Mouse (Mus musculus) cortical plate, adult 2 months (tissue): ENCODE measurements around the gene Cnot2.

ENCODE experiments used
- CTCF ChIP-seq: fragments of 200-500 bp; IDR thresholded peaks from 2 replicates; pipeline ENCODE4 v1.5.1; 2011; ENCODE audit warnings: mild to moderate bottlenecking, control low read depth, low read length; ENCODE audit not compliant: insufficient read depth; ENCODE audit errors: extremely low read depth
- POLR2A ChIP-seq: fragments of 200-500 bp; IDR thresholded peaks from 2 replicates; pipeline ENCODE4 v1.6.1; 2011; ENCODE audit warnings: mild to moderate bottlenecking, low read length, control low read depth; ENCODE audit not compliant: insufficient read depth; ENCODE audit errors: extremely low read depth

DNA sequence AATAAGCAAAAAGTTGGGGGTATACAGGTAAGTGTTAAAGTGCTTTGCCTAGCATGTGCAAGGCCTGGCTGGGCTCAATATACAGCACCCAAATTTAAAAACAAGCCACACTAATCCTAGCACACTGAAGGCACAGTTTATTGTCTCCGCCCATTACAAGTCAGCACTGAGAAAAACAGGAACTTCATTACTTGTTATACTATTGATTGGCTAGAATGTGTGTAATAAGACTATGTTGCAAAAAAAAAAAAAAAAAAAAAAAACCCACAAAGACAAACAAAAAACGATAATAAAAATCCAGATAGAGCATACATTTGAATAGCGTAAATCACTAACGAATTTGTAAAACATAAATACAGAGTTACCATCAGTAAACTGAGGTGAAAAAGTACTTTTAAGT, 66.2 kb downstream of the Cnot2 start:
- TF ChIP-seq CTCF, result no peak
- no peak for TF ChIP-seq POLR2A
